Mouse (Mus musculus): Measurements from ENCODE around the gene Paox.

DNA sequence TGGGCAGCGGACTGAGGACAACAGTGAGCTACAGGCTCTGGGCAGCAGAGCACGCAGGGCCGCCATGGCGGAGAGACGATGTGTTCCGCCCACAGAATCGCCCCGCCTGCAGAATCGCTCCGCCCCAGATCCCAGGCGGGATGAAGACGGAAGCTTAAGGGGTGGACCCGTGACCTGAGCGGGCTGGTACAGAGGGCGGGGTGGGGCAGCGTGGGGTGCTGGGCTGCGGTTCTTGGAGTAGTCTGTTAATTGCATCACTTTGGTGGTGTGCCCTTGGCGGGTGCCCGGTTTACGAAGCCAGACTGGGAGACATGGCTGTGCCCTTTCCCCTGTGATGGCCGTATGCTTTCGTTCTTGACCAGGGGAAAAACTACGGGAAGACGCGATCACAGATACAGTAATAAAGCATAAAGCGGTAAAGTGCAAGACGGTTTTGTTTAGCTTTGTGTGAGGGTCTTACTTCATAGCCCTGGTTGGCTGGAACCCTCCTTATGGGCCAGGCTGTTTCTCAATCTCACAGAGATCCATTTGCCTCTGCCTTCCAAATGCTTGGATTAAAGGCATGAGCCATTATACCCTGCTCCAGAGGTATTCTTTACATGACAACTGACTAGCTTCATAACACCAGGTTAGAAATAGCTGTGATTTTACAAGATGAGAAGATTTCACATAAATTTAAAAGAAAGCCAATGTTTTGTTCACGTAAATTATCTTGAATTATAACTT is 893 bp downstream of the Paox start, which contains the start of gene Echs1:
- TF ChIP-seq CTCF (IDR thresholded peaks at IDR 0.05 in 2 of 3, conservative IDR thresholded peaks at IDR 0.05 in 1 of 3; ENCODE audit: control insufficient read depth in 1 of 3, insufficient read depth in 1 of 3, low read depth in 2 of 3, low read length in 3 of 3, poor library complexity in 1 of 3, severe bottlenecking in 1 of 3): no peak
- TF ChIP-seq ZC3H11A (IDR thresholded peaks at IDR 0.05; ENCODE audit: low read depth, low read length): no peak
- TF ChIP-seq POLR2A (IDR thresholded peaks at IDR 0.05; ENCODE audit: control insufficient read depth in 1 of 2, insufficient read depth in 1 of 2, low read depth in 1 of 2, low read length in 2 of 2, poor library complexity in 1 of 2): peak; percentile 52 to 84; a peak in 3 of 4 replicates
- TF ChIP-seq KAT2A (conservative IDR thresholded peaks at IDR 0.05; ENCODE audit: low read depth, low read length): no peak
- TF ChIP-seq TAL1 (IDR thresholded peaks at IDR 0.05; ENCODE audit: low read length): no peak
- no peak; the same call in 1 of the 2 replicates for TF ChIP-seq MYC (IDR thresholded peaks at IDR 0.05; ENCODE audit: low read depth, low read length)
- no peak for TF ChIP-seq CHD2 (IDR thresholded peaks at IDR 0.05; ENCODE audit: low read length)
- TF ChIP-seq E2F4 (IDR thresholded peaks at IDR 0.05; ENCODE audit: borderline replicate concordance, low read depth, low read length): no peak
- TF ChIP-seq ZKSCAN1 (IDR thresholded peaks at IDR 0.05; ENCODE audit: low read depth, low read length): no peak
- TF ChIP-seq MAX (IDR thresholded peaks at IDR 0.05; ENCODE audit: low read length): no peak; the same call in 1 of the 2 replicates
- no peak for TF ChIP-seq EP300 (IDR thresholded peaks at IDR 0.05; ENCODE audit: low read depth in 1 of 2, low read length in 2 of 2)
